Mouse (Mus musculus) lung, postnatal 10 days (tissue): ENCODE measurements around the gene Fgf9.

Experiments
- DNase-seq: peaks from one replicate; pipeline ENCODE4 v3.0.0; 2021

The Fgf9 gene

DNA sequence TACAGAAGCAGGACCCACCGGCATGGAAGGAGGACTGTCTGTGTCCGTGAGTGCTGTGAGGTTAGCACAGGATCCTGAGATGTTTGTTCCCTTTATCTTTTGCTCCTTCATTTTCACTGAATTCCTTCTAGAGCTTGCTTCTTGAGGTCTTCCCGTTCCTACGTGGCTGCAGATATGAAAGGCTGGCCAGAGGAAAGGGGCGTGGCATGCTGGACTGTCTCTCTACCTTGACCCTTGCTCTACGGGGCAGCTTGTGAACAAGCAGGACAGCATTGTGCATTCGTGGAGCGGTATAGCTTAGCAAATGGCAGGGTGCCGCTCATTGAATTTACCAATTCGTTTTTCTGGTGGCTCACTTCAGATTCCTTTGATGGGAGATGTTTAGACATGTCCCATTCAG, 21.0 kb downstream of the Fgf9 start:
- no peak for DNase-seq

- no peak for DNase-seq
These were observed 29.3 kb downstream of the Fgf9 start for GRCm38 (mm10) chr14:58099599-58099998.

DNA sequence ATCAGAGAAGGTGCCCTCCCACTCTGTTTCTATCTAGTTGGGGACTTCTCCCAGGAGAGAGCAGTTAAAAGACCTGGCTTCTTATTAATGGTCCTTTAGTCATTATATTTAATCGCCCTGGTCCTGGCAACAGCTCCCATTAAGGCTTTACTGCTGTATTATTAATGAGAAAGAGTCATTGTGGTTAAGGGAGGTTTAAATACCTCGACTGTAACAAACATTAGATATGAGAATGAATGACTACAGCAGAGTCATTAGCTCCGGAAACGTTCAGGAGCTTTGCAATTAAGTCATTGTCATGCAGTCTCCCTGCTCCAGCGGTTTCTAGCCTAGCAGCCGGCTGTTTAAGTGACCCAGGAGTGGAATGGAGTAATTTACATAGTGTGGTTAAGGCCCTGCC, 31.0 kb downstream of the Fgf9 start:
- no peak for DNase-seq

- no peak for DNase-seq
These were observed 33.9 kb downstream of the Fgf9 start for GRCm38 (mm10) chr14:58104266-58104665.

DNA sequence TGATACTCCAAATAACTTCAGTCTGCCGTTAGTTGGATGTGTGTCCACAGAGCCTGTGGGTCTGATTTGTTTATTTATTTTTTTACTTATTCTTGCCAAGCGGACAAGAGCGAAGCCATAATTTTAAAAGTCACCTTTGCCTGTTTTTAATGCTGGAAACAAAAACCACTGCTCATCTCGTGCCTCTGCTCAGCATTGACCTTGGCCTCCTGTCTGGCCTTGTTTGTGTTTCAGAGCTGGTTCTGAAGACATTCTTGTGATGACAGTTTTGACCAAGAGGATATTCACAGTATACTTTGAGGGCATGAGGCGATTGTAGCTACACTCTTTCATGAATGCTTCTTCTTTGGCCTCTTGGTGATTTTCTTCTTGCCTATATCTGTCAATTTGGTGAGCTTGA, 35.2 kb downstream of the Fgf9 start:
- no peak for DNase-seq

- no peak for DNase-seq
These were observed 39.3 kb downstream of the Fgf9 start for GRCm38 (mm10) chr14:58109601-58110000.

- DNase-seq = no peak
These were observed 41.2 kb downstream of the Fgf9 start for GRCm38 (mm10) chr14:58111562-58111961.

GRCm38 (mm10) chr14:58112341-58112740, 42.0 kb downstream of the Fgf9 start:
- DNase-seq = no peak

DNA sequence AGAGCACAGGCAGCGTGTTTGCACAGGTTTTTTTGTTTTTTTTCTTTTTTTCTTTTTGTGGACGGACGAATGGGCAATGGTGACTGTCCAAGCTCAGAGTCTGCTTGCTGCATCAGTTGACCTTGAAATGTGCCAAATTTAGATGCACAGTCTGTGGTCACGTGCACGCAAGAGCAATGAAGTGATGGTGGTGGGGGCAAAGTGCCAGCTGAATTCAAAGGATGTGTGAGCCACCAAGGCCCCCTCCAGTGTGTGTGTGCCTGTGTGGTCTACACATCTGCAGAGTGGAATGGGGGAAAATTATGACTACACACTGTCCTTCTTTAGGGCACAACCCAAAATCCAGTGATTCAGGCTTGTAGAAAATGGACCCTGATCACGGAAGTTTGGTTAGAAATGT, 42.8 kb downstream of the Fgf9 start:
- DNase-seq = peak; percentile 43

DNA sequence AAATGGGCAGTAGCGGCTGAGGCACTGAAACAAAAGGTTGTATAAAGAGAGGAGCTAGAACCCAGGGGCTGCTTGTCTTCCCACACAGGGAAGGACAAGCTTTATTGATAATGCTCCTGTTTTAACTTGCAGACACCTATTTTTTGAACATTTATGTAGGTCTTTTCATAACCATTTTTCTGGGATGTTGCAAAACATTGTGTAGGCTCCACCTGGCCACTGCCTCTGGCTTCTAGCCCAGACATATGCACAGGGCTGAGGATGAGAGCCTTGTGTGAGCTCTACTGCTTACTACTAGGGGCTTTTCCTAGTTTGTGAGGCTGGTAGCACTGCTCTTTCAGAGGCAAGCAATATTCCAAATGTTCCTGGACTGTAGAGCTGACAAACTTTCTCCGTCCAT, 43.8 kb downstream of the Fgf9 start:
- DNase-seq = no peak

- DNase-seq = no peak
These were observed 54.3 kb downstream of the Fgf9 start for GRCm38 (mm10) chr14:58124625-58125024.

DNA sequence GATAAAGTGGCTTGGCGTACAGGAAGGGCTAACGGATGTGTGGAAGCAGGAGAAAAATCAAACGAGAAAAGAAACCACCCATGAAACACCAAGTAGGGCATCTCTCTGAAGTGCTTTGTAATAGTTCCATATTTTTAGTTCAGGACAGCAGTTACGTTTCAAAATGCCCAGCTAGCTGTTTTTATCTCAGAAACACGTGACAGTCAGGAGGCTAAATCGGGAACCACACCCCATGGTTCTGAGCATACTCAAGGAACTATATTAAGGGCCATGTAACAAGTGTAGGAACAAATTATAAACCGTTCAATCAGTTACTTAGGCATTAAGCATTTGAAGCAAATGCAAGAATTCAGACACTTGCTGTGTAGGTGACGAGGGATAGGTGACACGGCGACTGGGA, 56.2 kb downstream of the Fgf9 start:
- no peak for DNase-seq

DNA sequence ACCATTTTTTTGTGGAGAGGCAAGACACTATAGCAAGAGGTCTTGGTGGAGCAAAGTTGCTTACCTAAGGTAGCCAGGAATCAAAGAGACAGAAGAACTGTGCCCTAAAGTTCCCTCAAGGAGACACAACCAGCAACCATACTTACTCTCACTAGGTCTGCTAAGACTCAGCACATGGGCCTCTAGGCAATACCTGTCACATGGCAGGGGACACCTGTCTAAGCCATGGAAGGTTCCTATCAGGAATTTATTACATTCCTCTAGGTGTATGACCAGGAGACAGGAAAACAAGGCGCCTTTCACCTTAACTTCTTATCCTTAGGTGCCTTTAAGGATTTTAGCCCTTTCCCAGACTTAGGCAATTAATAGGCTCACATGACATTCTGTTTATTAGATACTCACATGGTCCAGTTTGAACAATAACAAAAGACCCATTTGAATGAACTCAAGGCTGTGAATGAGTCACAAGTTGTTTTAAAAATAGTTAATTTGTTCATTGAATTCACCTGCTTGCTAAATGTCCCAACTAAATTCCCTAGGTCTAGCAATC, 69.2 kb downstream of the Fgf9 start:
- no peak for DNase-seq

GRCm38 (mm10) chr14:58149637-58150470, 79.5 kb downstream of the Fgf9 start:
- DNase-seq = no peak

- DNase-seq = no peak
These were observed 80.1 kb downstream of the Fgf9 start for GRCm38 (mm10) chr14:58150471-58150855.

DNA sequence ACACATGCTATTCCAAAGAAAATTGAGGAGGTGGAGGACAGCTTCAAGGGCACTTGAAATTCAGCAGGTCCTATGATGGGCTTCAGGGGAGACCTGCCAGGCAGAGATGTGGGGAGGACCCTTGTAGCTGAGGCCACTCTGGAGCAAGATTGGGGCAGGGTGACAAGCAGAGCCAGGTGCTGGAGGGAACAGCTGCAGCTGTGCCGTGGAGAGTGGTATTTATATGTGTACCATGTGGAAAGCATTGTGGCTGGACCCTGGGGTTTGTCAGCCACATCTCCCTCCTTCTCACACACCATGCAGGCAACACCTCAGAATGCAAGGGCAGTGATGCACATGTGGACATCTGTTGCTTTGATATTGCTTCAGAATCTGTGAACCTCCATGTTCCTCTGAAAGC, 81.8 kb downstream of the Fgf9 start:
- no peak for DNase-seq

DNA sequence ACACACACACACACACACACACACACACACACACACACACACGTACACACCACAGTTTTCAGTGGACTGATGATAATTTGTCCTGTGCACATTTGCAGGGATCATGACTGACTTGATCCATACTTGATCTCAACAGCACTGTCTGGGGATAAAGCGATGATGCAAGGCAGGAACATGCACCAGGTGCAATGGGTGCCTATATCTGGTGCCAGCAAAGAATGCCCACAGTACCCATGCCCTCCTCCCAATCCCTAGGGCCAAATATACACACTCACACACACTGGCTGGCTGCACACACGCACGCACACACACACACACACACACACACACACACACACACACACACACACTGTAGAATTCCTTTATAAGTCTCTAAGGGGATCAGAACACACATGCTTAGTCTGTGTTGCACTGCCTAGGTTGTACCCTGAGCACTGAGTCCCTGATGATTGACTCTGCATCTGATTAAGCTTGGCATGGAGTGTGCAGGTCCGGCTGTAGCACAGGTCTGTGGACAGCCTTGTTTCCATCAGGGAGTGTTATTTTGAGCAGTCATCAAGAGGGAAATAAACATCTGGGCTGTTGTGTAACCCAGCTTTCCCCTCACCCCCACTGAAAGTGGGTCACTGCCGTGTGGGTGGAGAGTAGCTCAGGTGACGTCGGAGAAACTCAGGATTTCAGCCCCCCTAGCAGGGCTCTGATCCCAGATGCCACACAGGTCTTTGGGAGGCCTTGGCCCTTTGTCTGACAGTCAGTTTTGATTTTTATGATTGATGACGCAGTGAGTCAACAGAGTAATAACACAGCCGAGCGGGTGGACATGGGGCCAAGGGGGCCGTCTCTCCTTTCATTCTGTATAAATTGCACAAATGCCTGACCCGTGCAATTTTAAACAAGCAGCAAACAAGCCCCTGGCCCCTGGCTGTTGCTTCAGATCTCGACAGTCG, 83.4 kb downstream of the Fgf9 start:
- peak; percentile 32 for DNase-seq

DNA sequence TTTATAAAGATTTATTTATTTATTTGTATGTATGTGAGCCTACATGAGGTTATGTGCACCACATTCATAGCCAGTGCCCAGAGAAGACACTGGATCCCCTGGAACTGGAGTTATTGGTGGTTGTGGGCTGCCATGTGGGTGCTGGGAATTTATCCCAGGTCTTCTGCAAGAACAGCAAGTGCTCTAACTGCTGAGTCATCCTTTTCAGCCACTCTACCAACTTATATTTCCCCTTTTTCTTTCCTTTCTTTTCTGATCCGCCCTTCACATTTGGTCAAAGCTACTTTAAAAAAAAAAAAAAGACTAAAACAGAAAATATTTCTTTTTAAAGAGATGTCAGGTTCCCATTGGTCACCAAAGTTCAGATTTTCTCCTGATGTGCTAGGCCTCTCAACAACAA, 90.3 kb downstream of the Fgf9 start:
- DNase-seq = no peak
